Comparison of ENCODE assay signal across 27 mouse cellular contexts in genomic region chr8:26944846-26945245, GRCm38 (mm10).
"Had no signal": no experiment of that assay in that cellular context is flagged by ENCODE, and none has a peak within 500 bp of the region (broad histone marks: within the 10 kb centered on the region; RNA-seq: fewer than 3 reads in every experiment).

No protein-coding gene starts in this region.

- H3K36me3 ChIP-seq: limb, embryonic 12.5 days; limb, embryonic 13.5 days; limb, embryonic 15.5 days; liver, embryonic 12.5 days; liver, embryonic 13.5 days; liver, embryonic 15.5 days; lung, embryonic 15.5 days; midbrain, embryonic 10.5 days; midbrain, embryonic 12.5 days; midbrain, embryonic 13.5 days; midbrain, embryonic 15.5 days; neural tube, embryonic 12.5 days had no signal

- H3K4me3 ChIP-seq: limb, embryonic 12.5 days; limb, embryonic 13.5 days; limb, embryonic 15.5 days; liver, embryonic 12.5 days; liver, embryonic 13.5 days; liver, embryonic 15.5 days; lung, embryonic 15.5 days; megakaryocyte, embryonic 14.5 days; midbrain, embryonic 10.5 days; midbrain, embryonic 12.5 days; midbrain, embryonic 13.5 days; midbrain, embryonic 15.5 days; myocyte; neural tube, embryonic 12.5 days had no signal

- H3K4me1 ChIP-seq: limb, embryonic 12.5 days; limb, embryonic 13.5 days; limb, embryonic 15.5 days; liver, embryonic 12.5 days; liver, embryonic 13.5 days; liver, embryonic 15.5 days; megakaryocyte, embryonic 14.5 days; midbrain, embryonic 10.5 days; midbrain, embryonic 12.5 days; midbrain, embryonic 13.5 days; midbrain, embryonic 15.5 days; neural tube, embryonic 12.5 days had no signal

- H3K27ac ChIP-seq: limb, embryonic 12.5 days; limb, embryonic 13.5 days; limb, embryonic 15.5 days; liver, embryonic 12.5 days; liver, embryonic 13.5 days; liver, embryonic 14.5 days; liver, embryonic 15.5 days; lung, embryonic 15.5 days; macrophage; midbrain, embryonic 10.5 days; midbrain, embryonic 12.5 days; midbrain, embryonic 13.5 days; midbrain, embryonic 15.5 days; neural tube, embryonic 12.5 days had no signal

- H3K9me3 ChIP-seq: limb, embryonic 12.5 days; limb, embryonic 13.5 days; limb, embryonic 15.5 days; liver, embryonic 12.5 days; liver, embryonic 13.5 days; liver, embryonic 15.5 days; lung, embryonic 15.5 days; megakaryocyte, embryonic 14.5 days; midbrain, embryonic 10.5 days; midbrain, embryonic 12.5 days; midbrain, embryonic 13.5 days; midbrain, embryonic 15.5 days; neural tube, embryonic 12.5 days had no signal

- DNase-seq: left cerebral cortex, postnatal 4 days; liver; liver, embryonic 13.5 days; liver, postnatal 0 days; lung, adult 18-20 months; lung, adult 2 months; lung, embryonic 14.5 days; lung, postnatal 10 days; lung, postnatal 14 days; lung, postnatal 36 days; lung, postnatal 4 days; midbrain, embryonic 14.5 days had no signal

- H3K27me3 ChIP-seq: limb, embryonic 12.5 days; limb, embryonic 15.5 days; liver, embryonic 12.5 days; liver, embryonic 13.5 days; liver, embryonic 15.5 days; lung, embryonic 15.5 days; megakaryocyte, embryonic 14.5 days; midbrain, embryonic 12.5 days; midbrain, embryonic 13.5 days; midbrain, embryonic 15.5 days; neural tube, embryonic 12.5 days had no signal
